9 mouse cellular contexts compared by ENCODE assay signal in the genomic region with DNA sequence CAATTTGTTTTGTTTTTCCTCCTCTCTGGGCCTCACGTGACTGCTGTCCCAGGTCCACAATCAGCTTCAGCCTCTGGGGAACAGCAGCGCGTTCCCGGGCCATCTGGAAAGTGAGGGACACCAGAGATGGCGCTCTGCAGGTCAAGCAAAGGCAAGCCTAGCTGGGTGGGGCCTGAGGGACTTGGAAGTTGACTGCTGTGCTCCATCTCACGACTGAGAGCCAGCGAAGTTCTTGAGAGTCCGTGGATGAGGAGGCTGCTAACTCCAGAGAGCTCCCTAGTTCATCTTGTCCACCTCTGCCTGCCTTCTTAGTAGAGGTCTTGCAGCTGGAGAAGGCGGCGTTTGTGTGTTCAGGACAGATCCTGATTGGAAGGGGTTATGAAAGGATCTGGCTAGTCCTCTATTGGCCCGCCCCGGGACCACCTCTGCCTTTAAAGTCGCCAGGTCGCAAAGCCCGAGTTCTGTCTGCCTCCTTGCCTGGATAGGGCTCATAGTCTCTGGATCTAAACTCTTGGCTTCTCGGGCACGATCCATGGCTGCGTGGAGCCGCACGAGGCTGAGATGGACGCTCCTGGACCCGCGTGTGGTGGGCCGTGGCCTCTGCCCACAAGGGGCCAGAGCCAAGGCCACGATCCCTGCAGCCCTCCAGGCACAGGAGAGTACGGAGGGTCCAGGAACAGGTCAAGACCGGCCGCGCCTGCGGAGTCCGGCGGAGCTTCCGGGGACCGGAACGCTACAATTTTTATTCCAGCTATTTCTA. TPM values are rescaled to one million over a fixed set of nuclear protein-coding genes. Genes with fewer than 3 reads are reported as not detected.
DNase-seq lines count a peak whose midpoint lies in the region; ATAC-seq and TF ChIP-seq lines count a peak whose summit lies in the region.
"Had no signal": no experiment of that assay in that cellular context is flagged by ENCODE, and none has a peak within 500 bp of the region (broad histone marks: within the 10 kb centered on the region; RNA-seq: fewer than 3 reads in every experiment).

TSS of gene Cyp27a1 (plus strand) at position 476 of the 760 bp plus-strand sequence.

- H3K4me1 ChIP-seq in thymus, adult 2 months (replicated peaks; ENCODE audit: control insufficient read depth, insufficient read depth, low read length) = no peaks in the 10 kb centered on the region
- H3K4me1 ChIP-seq in embryonic facial prominence, embryonic 14.5 days (ENCODE audit: control insufficient read depth, insufficient read depth, low read length) = 0 out of 2 replicates have a peak, but pooled peaks cover 9% of the 10 kb centered on the region
- H3K4me1 ChIP-seq in heart, embryonic 10.5 days = peaks cover 21% of the 10 kb centered on the region
- H3K4me1 ChIP-seq in liver, embryonic 12.5 days = peaks cover 10% of the 10 kb centered on the region
- no peaks in the 10 kb centered on the region for H3K4me1 ChIP-seq in midbrain, postnatal 0 days (ENCODE audit: insufficient read depth, low read length)
- H3K4me1 ChIP-seq in testis, adult 2 months (ENCODE audit: control insufficient read depth, insufficient read depth, low read length) = peaks cover 9% of the 10 kb centered on the region

- peak; percentile 68 for ATAC-seq in embryonic facial prominence, embryonic 14.5 days (ENCODE audit: low read depth)
- peak; percentile 42; the same call in 1 of the 2 replicates for ATAC-seq in liver, embryonic 12.5 days
- no peak for ATAC-seq in midbrain, postnatal 0 days (ENCODE audit: low FRiP score)
- ATAC-seq: Patski had no signal

- no peaks in the 10 kb centered on the region for H3K36me3 ChIP-seq in thymus, adult 2 months (ENCODE audit: control insufficient read depth, insufficient read depth, low read length)
- H3K36me3 ChIP-seq in embryonic facial prominence, embryonic 14.5 days (ENCODE audit: control insufficient read depth, insufficient read depth, low read length) = no peaks in the 10 kb centered on the region
- no peaks in the 10 kb centered on the region for H3K36me3 ChIP-seq in heart, embryonic 10.5 days
- H3K36me3 ChIP-seq in liver, embryonic 12.5 days = no peaks in the 10 kb centered on the region
- no peaks in the 10 kb centered on the region for H3K36me3 ChIP-seq in midbrain, postnatal 0 days (ENCODE audit: insufficient read depth, low read length)
- H3K36me3 ChIP-seq in testis, adult 2 months (ENCODE audit: control insufficient read depth, insufficient read depth, low read length) = no peaks in the 10 kb centered on the region

- peak within 1 kb of the TSS; percentile 9; the same call in 1 of the 2 replicates for H3K4me3 ChIP-seq in thymus, adult 2 months (ENCODE audit: control insufficient read depth, insufficient read depth, low read length)
- peak within 1 kb of the TSS; percentile 42 for H3K4me3 ChIP-seq in embryonic facial prominence, embryonic 14.5 days (ENCODE audit: low read depth, low read length)
- H3K4me3 ChIP-seq in heart, embryonic 10.5 days = peak within 1 kb of the TSS; percentile 77
- H3K4me3 ChIP-seq in liver, embryonic 12.5 days = peak within 1 kb of the TSS; percentile 55
- H3K4me3 ChIP-seq in midbrain, postnatal 0 days (ENCODE audit: low read depth, low read length) = peak within 1 kb of the TSS; percentile 39
- H3K4me3 ChIP-seq in testis, adult 2 months (ENCODE audit: control insufficient read depth, low read depth, low read length) = peak within 1 kb of the TSS; percentile 81

- peak within 1 kb of the TSS; percentile 76 for H3K4me2 ChIP-seq in embryonic facial prominence, embryonic 14.5 days (ENCODE audit: low read depth, low read length)
- H3K4me2 ChIP-seq in liver, embryonic 12.5 days = peak within 1 kb of the TSS; percentile 79
- peak within 1 kb of the TSS; percentile 67 for H3K4me2 ChIP-seq in midbrain, postnatal 0 days (ENCODE audit: low read depth, low read length, poor library complexity, severe bottlenecking)

- no peaks in the 10 kb centered on the region; the same call in 1 of the 2 replicates for H3K27me3 ChIP-seq in thymus, adult 2 months (ENCODE audit: control insufficient read depth, insufficient read depth, low read length)
- H3K27me3 ChIP-seq in embryonic facial prominence, embryonic 14.5 days (replicated peaks; ENCODE audit: control insufficient read depth, insufficient read depth, low read length) = no peaks in the 10 kb centered on the region
- no peaks in the 10 kb centered on the region for H3K27me3 ChIP-seq in heart, embryonic 10.5 days (ENCODE audit: insufficient read depth, poor library complexity, severe bottlenecking)
- peaks cover 21% of the 10 kb centered on the region for H3K27me3 ChIP-seq in liver, embryonic 12.5 days (replicated peaks)
- no peaks in the 10 kb centered on the region; the same call in 1 of the 2 replicates for H3K27me3 ChIP-seq in midbrain, postnatal 0 days (ENCODE audit: insufficient read depth, low read length)
- H3K27me3 ChIP-seq in testis, adult 2 months (ENCODE audit: control insufficient read depth, insufficient read depth, low read length) = no peaks in the 10 kb centered on the region

- peak within 1 kb of the TSS; percentile 63 for H3K9ac ChIP-seq in embryonic facial prominence, embryonic 14.5 days (ENCODE audit: low read depth, low read length)
- H3K9ac ChIP-seq in liver, embryonic 12.5 days = peak within 1 kb of the TSS; percentile 62
- H3K9ac ChIP-seq in midbrain, postnatal 0 days (replicated peaks; ENCODE audit: low read length, poor library complexity, severe bottlenecking) = peak within 1 kb of the TSS; percentile 45

- H3K9me3 ChIP-seq in embryonic facial prominence, embryonic 14.5 days (ENCODE audit: control insufficient read depth, low read length) = no peaks in the 10 kb centered on the region
- no peaks in the 10 kb centered on the region for H3K9me3 ChIP-seq in heart, embryonic 10.5 days
- no peaks in the 10 kb centered on the region for H3K9me3 ChIP-seq in liver, embryonic 12.5 days (replicated peaks)
- H3K9me3 ChIP-seq in midbrain, postnatal 0 days (ENCODE audit: low read length) = no peaks in the 10 kb centered on the region

- WGBS in thymus, adult 2 months = 11% methylated on average over 35 of the region's 35 CpGs
- WGBS in embryonic facial prominence, embryonic 14.5 days = 1% methylated on average over 35 of the region's 35 CpGs
- 2% methylated on average over 35 of the region's 35 CpGs for WGBS in heart, embryonic 10.5 days
- WGBS in liver, embryonic 12.5 days (ENCODE audit: insufficient replicate concordance) = 3% methylated on average over 35 of the region's 35 CpGs
- 6% methylated on average over 35 of the region's 35 CpGs for WGBS in midbrain, postnatal 0 days

- TF ChIP-seq CTCF in thymus, adult 2 months (IDR thresholded peaks at IDR 0.05; ENCODE audit: borderline replicate concordance, control insufficient read depth, extremely low read depth, insufficient read depth, low read length, poor library complexity) = no peak
- TF ChIP-seq CTCF in midbrain, postnatal 0 days (IDR thresholded peaks at IDR 0.05) = 0 out of 2 replicates have a peak, but pooled peaks have one; percentile 13
- TF ChIP-seq CTCF in testis, adult 2 months (IDR thresholded peaks at IDR 0.05; ENCODE audit: control insufficient read depth, insufficient read depth, insufficient replicate concordance, low read depth, low read length) = no peak

- TF ChIP-seq POLR2A in thymus, adult 2 months (IDR thresholded peaks at IDR 0.05; ENCODE audit: control insufficient read depth, extremely low read depth, insufficient read depth, low read length, poor library complexity) = no peak
- peak; percentile 60; the same call in 1 of the 2 replicates for TF ChIP-seq POLR2A in testis, adult 2 months (IDR thresholded peaks at IDR 0.05; ENCODE audit: control insufficient read depth, low read depth, low read length)

- H3K27ac ChIP-seq in thymus, adult 2 months (ENCODE audit: control insufficient read depth, insufficient read depth, low read length) = no peak within 1 kb of the TSS
- H3K27ac ChIP-seq in embryonic facial prominence, embryonic 14.5 days (replicated peaks; ENCODE audit: low read depth, low read length) = no peak within 1 kb of the TSS
- H3K27ac ChIP-seq in heart, embryonic 10.5 days = peak within 1 kb of the TSS; percentile 93
- H3K27ac ChIP-seq in liver, embryonic 12.5 days = no peak within 1 kb of the TSS
- no peak within 1 kb of the TSS for H3K27ac ChIP-seq in midbrain, postnatal 0 days (ENCODE audit: low read depth, low read length)
- H3K27ac ChIP-seq in testis, adult 2 months (ENCODE audit: control insufficient read depth, insufficient read depth, low read depth, low read length) = peak within 1 kb of the TSS; percentile 70

- peak; percentile 6 for DNase-seq in thymus, adult 2 months
- no peak for DNase-seq in thymus, postnatal 0 days (ENCODE audit: low spot score)
- DNase-seq in embryonic facial prominence, embryonic 14.5 days (ENCODE audit: low spot score) = peak; percentile 63
- DNase-seq in heart, embryonic 10.5 days (ENCODE audit: low spot score) = peak; percentile 88
- peak; percentile 70 to 81 for DNase-seq in kidney, adult 8-10 months
- DNase-seq in midbrain, postnatal 0 days (ENCODE audit: low spot score) = peak; percentile 19

RNA-seq across cellular contexts. Expression of gene Cyp27a1, which starts in this region (rescaled TPM):
- 9.5 and 10.7 TPM in 2 replicates for polyA plus RNA-seq in thymus, adult 2 months (2012; rRNA removed)
- polyA plus RNA-seq in thymus, postnatal 0 days (2015; fragmentation: Nextera tagmentation; extraction: Ambion mirVana) = 4.0 and 5.1 TPM in 2 replicates
- polyA plus RNA-seq in embryonic facial prominence, embryonic 14.5 days (2014; fragmentation: Nextera tagmentation; extraction: Ambion mirVana) = 9.0 and 9.7 TPM in 2 replicates
- polyA plus RNA-seq in heart, embryonic 10.5 days (2016; fragmentation: Nextera tagmentation; extraction: Ambion mirVana) = 11.4 and 17.5 TPM in 2 replicates
- 2.3 and 2.8 TPM in 2 replicates for polyA plus RNA-seq in liver, embryonic 12.5 days (2016; fragmentation: Nextera tagmentation; extraction: Ambion mirVana)
- total RNA-seq in midbrain, postnatal 0 days (2014; rRNA removed) = 4.4 TPM in 2 replicates
- 2.3 and 2.6 TPM in 2 replicates for polyA plus RNA-seq in midbrain, postnatal 0 days (2015; fragmentation: Nextera tagmentation; extraction: Ambion mirVana)
- 6.3 and 9.0 TPM in 2 replicates for polyA plus RNA-seq in testis, adult 2 months (2012; rRNA removed)
- polyA plus RNA-seq: Patski had no signal

Comparison
In these comparisons a context has a peak if more than half of its experiments do, and no peak if none do; other contexts are left out.
1. H3K27ac ChIP-seq: peak in heart, embryonic 10.5 days (single experiment) and testis, adult 2 months (single experiment); none in thymus, adult 2 months (single experiment), embryonic facial prominence, embryonic 14.5 days (single experiment), liver, embryonic 12.5 days (single experiment) and midbrain, postnatal 0 days (single experiment).
2. H3K4me3 ChIP-seq: peak in every context shown above with its lines; median percentile 81 in testis, adult 2 months; 77 in heart, embryonic 10.5 days; 55 in liver, embryonic 12.5 days; 42 in embryonic facial prominence, embryonic 14.5 days; 39 in midbrain, postnatal 0 days; 9 in thymus, adult 2 months.
3. Peak in every context shown above with its lines, with median percentiles within 50 percentile points of each other: H3K4me2 ChIP-seq and H3K9ac ChIP-seq.